Mouse (Mus musculus): ENCODE results near the gene M1ap. TPM values are rescaled to one million over a fixed set of nuclear protein-coding genes. Genes with fewer than 3 reads are reported as not detected.

The M1ap gene
- polyA plus RNA-seq, 1 experiment from 2014 or later = 15.7 TPM

- H3K27ac ChIP-seq = peak within 1 kb of the TSS; percentile 56
- peak within 1 kb of the TSS; percentile 51 for H3K4me2 ChIP-seq
- H3K36me3 ChIP-seq = peaks cover 33% of the 10 kb centered on the region
- peak within 1 kb of the TSS; percentile 100 for H3K4me3 ChIP-seq (replicated peaks)
- whole genome bisulfite sequencing (ENCODE audit: insufficient replicate concordance) = 73% methylated on average over 3 of the region's 3 CpGs
- DNase-seq (no peak), ATAC-seq (ENCODE audit: low read depth) (no peak)
- H3K4me1 ChIP-seq (replicated peaks) = peaks cover 44% of the 10 kb centered on the region
- H3K9me3 ChIP-seq (replicated peaks) = no peaks in the 10 kb centered on the region
- H3K9ac ChIP-seq = peak within 1 kb of the TSS; percentile 100
- H3K27me3 ChIP-seq = peaks cover 32% of the 10 kb centered on the region
Observed at GRCm38 (mm10) chr6:83057790-83058189, 111.1 kb downstream of the M1ap start, which contains the start of gene Dqx1. Gene Dqx1 (plus strand): TSS chr6:83057844.

DNA sequence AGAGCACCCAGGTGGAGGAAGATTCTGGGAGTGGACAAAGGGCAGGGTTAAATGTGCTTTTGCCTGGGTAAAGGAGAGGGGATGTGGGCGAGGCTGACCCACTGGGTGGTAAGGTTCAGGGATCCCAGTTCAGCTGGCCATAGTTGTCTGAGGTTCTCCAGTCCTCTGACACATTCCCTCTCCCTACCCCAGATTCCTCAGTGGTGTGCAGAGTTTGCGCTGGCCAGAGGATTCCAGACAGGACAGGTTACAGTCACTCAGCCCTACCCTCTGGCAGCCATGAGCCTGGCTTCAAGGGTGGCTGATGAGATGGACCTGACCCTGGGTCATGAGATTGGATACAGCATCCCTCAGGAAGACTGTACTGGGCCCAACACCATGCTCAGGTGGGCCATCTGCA is 112.0 kb downstream of the M1ap start:
- peak overlapping the region; percentile 41 for H3K4me3 ChIP-seq (replicated peaks)
- peak overlapping the region; percentile 51 for H3K4me2 ChIP-seq
- H3K27ac ChIP-seq = peak overlapping the region; percentile 56; the same call in 1 of the 2 replicates
- no peak for ATAC-seq (ENCODE audit: low read depth)
- 78% methylated on average over 2 of the region's 2 CpGs for WGBS (ENCODE audit: insufficient replicate concordance)
- peaks cover 41% of the 10 kb centered on the region for H3K27me3 ChIP-seq
- H3K36me3 ChIP-seq = peaks cover 33% of the 10 kb centered on the region
- no peak for DNase-seq
- no peaks in the 10 kb centered on the region for H3K9me3 ChIP-seq (replicated peaks)
- H3K4me1 ChIP-seq (replicated peaks) = peaks cover 37% of the 10 kb centered on the region
- peak overlapping the region; percentile 52 for H3K9ac ChIP-seq

GRCm38 (mm10) chr6:83065995-83066394 is 119.3 kb downstream of the M1ap start:
- H3K4me2 ChIP-seq = no peak overlapping the region
- DNase-seq (no peak), ATAC-seq (ENCODE audit: low read depth) (no peak)
- H3K36me3 ChIP-seq = 0 out of 2 replicates have a peak, but pooled peaks cover 4% of the 10 kb centered on the region
- H3K27ac ChIP-seq = no peak overlapping the region
- H3K27me3 ChIP-seq = peaks cover 100% of the 10 kb centered on the region
- H3K4me3 ChIP-seq (replicated peaks) = no peak overlapping the region
- WGBS (ENCODE audit: insufficient replicate concordance) = 38% methylated on average over 8 of the region's 8 CpGs
- no peaks in the 10 kb centered on the region for H3K9me3 ChIP-seq (replicated peaks)
- H3K9ac ChIP-seq = no peak overlapping the region
- H3K4me1 ChIP-seq (replicated peaks) = peaks cover 28% of the 10 kb centered on the region

GRCm38 (mm10) chr6:83066441-83066840 is 119.7 kb downstream of the M1ap start:
- H3K27me3 ChIP-seq = peaks cover 100% of the 10 kb centered on the region
- no peak overlapping the region for H3K9ac ChIP-seq
- no peaks in the 10 kb centered on the region for H3K9me3 ChIP-seq (replicated peaks)
- ATAC-seq (ENCODE audit: low read depth) = no peak
- no peak overlapping the region for H3K4me2 ChIP-seq
- no peak for DNase-seq
- H3K4me1 ChIP-seq (replicated peaks) = peaks cover 32% of the 10 kb centered on the region
- H3K36me3 ChIP-seq = no peaks in the 10 kb centered on the region
- 31% methylated on average over 6 of the region's 6 CpGs for WGBS (ENCODE audit: insufficient replicate concordance)
- no peak overlapping the region for H3K4me3 ChIP-seq (replicated peaks)
- no peak overlapping the region for H3K27ac ChIP-seq

- ATAC-seq (ENCODE audit: low read depth) (no peak), DNase-seq (no peak)
- H3K27me3 ChIP-seq = peaks cover 100% of the 10 kb centered on the region
- no peak overlapping the region for H3K9ac ChIP-seq
- peaks cover 34% of the 10 kb centered on the region for H3K4me1 ChIP-seq (replicated peaks)
- H3K9me3 ChIP-seq (replicated peaks) = no peaks in the 10 kb centered on the region
- 8% methylated on average over 8 of the region's 8 CpGs for WGBS (ENCODE audit: insufficient replicate concordance)
- H3K36me3 ChIP-seq = no peaks in the 10 kb centered on the region
- peak overlapping the region; percentile 38 for H3K4me3 ChIP-seq (replicated peaks)
- H3K4me2 ChIP-seq = peak overlapping the region; percentile 53
- H3K27ac ChIP-seq = no peak overlapping the region
Observed at GRCm38 (mm10) chr6:83068221-83068620, 121.5 kb downstream of the M1ap start.

DNA sequence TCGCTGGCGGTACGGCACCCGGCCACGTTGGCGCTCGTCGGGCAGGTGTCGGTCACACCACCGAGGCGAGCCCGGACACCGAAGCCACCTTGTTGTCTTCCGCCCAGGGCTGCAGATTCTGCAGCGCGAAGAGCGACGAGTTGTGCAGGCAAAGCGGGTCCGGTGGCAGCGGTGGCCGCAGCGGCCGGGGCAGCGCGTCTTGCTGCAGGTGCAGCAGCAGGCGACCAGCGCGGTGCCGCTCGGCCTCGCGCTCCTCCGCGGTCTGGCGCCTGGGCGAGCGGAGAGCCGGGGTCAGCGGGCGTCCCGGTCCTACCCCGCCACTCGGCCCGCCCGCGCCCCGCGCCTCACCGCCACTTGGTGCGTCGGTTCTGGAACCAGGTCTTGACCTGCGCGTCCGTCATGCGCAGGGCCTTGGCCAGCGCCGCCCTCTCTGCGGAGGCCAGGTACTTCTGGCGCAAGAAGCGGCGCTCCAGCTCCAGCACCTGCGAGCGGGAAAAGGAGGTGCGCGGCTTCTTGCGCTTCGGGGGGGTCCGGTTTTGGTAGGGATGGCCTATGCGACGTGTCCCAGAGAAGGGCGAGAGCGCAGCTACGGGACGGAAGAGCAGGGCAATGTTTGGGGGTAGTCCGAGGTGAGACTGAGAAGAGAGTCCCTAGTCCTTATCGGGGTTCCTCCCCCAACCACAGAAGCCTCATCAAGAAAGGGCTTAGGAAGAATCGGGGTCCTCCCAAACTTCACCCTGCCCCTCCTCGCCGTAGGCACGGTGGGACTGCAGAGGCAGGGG is 122.2 kb downstream of the M1ap start:
- Histone ChIP-seq H3K9ac (no peak overlapping the region), H3K9me3 (replicated peaks) (no peaks in the 10 kb centered on the region), H3K27me3 (peaks cover 100% of the 10 kb centered on the region), H3K27ac (no peak overlapping the region), H3K4me2 (peak overlapping the region; percentile 53), H3K4me3 (replicated peaks) (peak overlapping the region; percentile 38), H3K36me3 (no peaks in the 10 kb centered on the region), H3K4me1 (replicated peaks) (peaks cover 34% of the 10 kb centered on the region)
- WGBS (ENCODE audit: insufficient replicate concordance) = 2% methylated on average over 81 of the region's 81 CpGs
- ATAC-seq (ENCODE audit: low read depth) = no peak
- DNase-seq = no peak

DNA sequence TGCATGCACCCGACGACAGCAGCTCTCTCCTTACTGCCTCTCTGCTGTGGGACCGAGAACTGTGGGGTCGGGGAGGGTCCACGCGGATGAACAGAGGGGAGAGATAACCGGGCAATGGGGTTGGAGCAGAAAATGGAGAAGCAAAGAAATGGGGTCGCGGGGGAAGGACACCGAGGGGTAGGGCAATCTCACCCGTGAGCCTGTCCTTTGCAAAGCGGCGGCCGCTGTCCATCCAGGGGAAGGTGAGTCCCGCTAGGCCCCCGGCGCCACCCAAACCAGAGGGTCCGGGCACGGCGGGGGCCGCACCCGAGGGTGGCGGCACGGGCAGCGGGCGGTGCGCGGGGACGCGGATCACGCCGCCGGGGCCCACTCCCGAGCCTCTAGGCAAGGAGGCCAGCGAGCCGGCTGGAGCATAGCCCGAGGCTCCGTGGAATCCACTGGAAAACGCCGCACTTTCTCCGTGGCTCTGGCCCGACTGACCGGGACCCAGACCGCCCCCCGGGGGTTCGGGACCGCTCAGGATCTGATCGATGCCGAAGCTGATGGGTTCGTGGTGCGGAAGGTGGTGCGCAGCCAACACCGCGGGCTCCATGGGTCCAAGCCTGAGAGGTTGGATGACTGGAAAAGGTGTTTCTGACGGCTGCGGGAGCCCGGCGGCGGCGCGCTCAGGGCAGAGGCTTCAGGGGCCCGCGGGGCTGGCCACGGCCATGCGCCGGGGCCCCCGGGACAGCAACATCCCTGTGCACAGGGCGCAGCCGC is 123.0 kb downstream of the M1ap start:
- 3% methylated on average over 69 of the region's 69 CpGs for WGBS (ENCODE audit: insufficient replicate concordance)
- ATAC-seq (ENCODE audit: low read depth) (no peak), DNase-seq (no peak)
- Histone ChIP-seq H3K36me3 (no peaks in the 10 kb centered on the region), H3K4me3 (replicated peaks) (peak overlapping the region; percentile 38), H3K27ac (no peak overlapping the region), H3K27me3 (peaks cover 100% of the 10 kb centered on the region), H3K9ac (no peak overlapping the region), H3K4me1 (replicated peaks) (peaks cover 34% of the 10 kb centered on the region), H3K4me2 (peak overlapping the region; percentile 53), H3K9me3 (replicated peaks) (no peaks in the 10 kb centered on the region)

DNA sequence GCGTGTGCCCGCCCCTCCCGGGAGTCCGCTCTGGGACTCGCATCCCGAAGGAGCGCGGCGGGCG is 123.4 kb downstream of the M1ap start, which contains the start of gene Tlx2:
TSS of gene Tlx2 (minus strand) at position 47 of the 64 bp plus-strand sequence.
- Histone ChIP-seq H3K27me3 (peaks cover 100% of the 10 kb centered on the region), H3K27ac (no peak within 1 kb of the TSS), H3K4me1 (replicated peaks) (peaks cover 34% of the 10 kb centered on the region), H3K9me3 (replicated peaks) (no peaks in the 10 kb centered on the region), H3K4me2 (peak within 1 kb of the TSS; percentile 53), H3K9ac (no peak within 1 kb of the TSS), H3K4me3 (replicated peaks) (peak within 1 kb of the TSS; percentile 38), H3K36me3 (no peaks in the 10 kb centered on the region)
- ATAC-seq (ENCODE audit: low read depth) = no peak
- DNase-seq = no peak
- 4% methylated on average over 10 of the region's 10 CpGs for WGBS (ENCODE audit: insufficient replicate concordance)

DNA sequence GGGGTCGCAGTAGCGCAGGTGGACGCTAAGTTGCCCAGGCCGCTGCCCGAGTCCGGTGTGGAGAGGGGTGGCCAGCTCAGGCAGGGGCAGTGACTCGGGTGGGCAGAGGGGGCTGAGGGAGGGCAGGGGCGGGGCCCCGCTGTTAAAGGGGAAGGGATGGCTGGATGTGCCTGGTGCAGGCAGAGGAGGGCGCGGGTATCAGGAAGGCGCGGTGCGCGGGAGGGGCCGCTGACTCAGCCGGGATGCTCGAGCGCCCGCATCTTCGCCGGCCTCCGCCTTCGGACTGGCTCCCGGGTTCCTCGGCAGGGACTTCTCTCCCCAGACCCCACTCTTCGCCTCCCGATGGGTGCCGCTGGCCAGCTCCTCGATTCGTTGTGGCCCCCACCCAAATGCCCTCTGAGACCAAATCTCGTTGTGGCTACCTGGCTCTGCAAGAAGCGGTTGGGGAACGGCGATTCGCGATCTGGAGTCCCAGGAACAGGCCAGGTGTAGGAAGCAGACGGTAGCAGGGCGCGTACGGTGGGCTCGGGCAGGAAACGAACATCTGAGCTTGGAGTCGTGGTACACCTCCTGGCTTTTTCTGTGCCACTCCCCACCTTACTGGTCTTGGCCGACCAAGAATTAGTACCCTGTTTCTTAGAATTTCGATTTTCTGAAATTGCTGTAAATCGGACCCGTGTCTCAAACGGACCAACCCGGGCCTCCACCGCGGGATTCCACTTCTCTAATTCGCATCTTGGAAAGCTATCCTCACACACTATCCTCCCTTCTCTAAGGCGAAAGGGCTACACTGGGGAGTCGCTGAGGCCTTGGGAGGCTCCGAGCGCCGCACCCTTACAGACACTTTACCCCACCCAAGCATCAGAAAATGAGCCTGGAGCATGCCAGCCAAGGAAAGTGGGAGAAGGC is 123.9 kb downstream of the M1ap start:
- 2% methylated on average over 58 of the region's 58 CpGs for WGBS (ENCODE audit: insufficient replicate concordance)
- no peak for DNase-seq

GRCm38 (mm10) chr6:83071220-83071619 is 124.5 kb downstream of the M1ap start:
- Histone ChIP-seq H3K4me3 (replicated peaks) (peak overlapping the region; percentile 38), H3K27me3 (peaks cover 100% of the 10 kb centered on the region), H3K9ac (no peak overlapping the region), H3K4me2 (peak overlapping the region; percentile 29), H3K27ac (no peak overlapping the region; the same call in 1 of the 2 replicates), H3K9me3 (replicated peaks) (no peaks in the 10 kb centered on the region), H3K36me3 (no peaks in the 10 kb centered on the region), H3K4me1 (replicated peaks) (peaks cover 34% of the 10 kb centered on the region)
- ATAC-seq (ENCODE audit: low read depth) = no peak
- 2% methylated on average over 21 of the region's 24 CpGs for WGBS (ENCODE audit: insufficient replicate concordance)
- no peak for DNase-seq

More for the DNA sequence above, 123.9 kb downstream of the M1ap start:
- H3K9ac ChIP-seq = no peak overlapping the region
- H3K9me3 ChIP-seq (replicated peaks) = no peaks in the 10 kb centered on the region
- H3K36me3 ChIP-seq = no peaks in the 10 kb centered on the region
- no peak overlapping the region for H3K27ac ChIP-seq
- peaks cover 100% of the 10 kb centered on the region for H3K27me3 ChIP-seq
- peak overlapping the region; percentile 38 for H3K4me3 ChIP-seq (replicated peaks)
- H3K4me1 ChIP-seq (replicated peaks) = peaks cover 34% of the 10 kb centered on the region
- H3K4me2 ChIP-seq = peak overlapping the region; percentile 29
- ATAC-seq (ENCODE audit: low read depth) = no peak

GRCm38 (mm10) chr6:83074979-83075378 is 128.3 kb downstream of the M1ap start:
- Histone ChIP-seq H3K27ac (no peak overlapping the region), H3K27me3 (peaks cover 76% of the 10 kb centered on the region), H3K9me3 (replicated peaks) (no peaks in the 10 kb centered on the region), H3K4me3 (replicated peaks) (no peak overlapping the region), H3K36me3 (peaks cover 2% of the 10 kb centered on the region), H3K4me1 (replicated peaks) (peaks cover 35% of the 10 kb centered on the region), H3K9ac (no peak overlapping the region), H3K4me2 (no peak overlapping the region)
- DNase-seq = no peak
- 8% methylated on average over 2 of the region's 2 CpGs for WGBS (ENCODE audit: insufficient replicate concordance)
- ATAC-seq (ENCODE audit: low read depth) = no peak

Measured in liver, embryonic 13.5 days (tissue).